Mouse (Mus musculus) adrenal gland, postnatal 36 days (tissue): ENCODE data around the gene 6820408C15Rik. TPM values are rescaled to one million over a fixed set of nuclear protein-coding genes. Genes with fewer than 3 reads are reported as not detected.
A peak's percentile ranks its signal among the peaks of the same experiment; 100 is the strongest.
"Not testable (repeated sequence)": the region's sequence is repeated elsewhere in the genome, so short reads cannot be mapped to it uniquely, and the experiment has no call there.

Source experiments
- DNase-seq, 2 experiments: peaks; one replicate each; pipeline ENCODE4 v3.0.0; 2021; ENCODE audit warnings: mixed read lengths in 1 of 2
- total RNA-seq, 2 experiments: library from RNA; stranded (reverse); gene quantifications; 2 replicates each; pipeline ENCODE4 v1.2.3; 2021

The 6820408C15Rik gene
- total RNA-seq, 2 experiments from 2014 or later, result 0.17 to 0.26 TPM

DNA sequence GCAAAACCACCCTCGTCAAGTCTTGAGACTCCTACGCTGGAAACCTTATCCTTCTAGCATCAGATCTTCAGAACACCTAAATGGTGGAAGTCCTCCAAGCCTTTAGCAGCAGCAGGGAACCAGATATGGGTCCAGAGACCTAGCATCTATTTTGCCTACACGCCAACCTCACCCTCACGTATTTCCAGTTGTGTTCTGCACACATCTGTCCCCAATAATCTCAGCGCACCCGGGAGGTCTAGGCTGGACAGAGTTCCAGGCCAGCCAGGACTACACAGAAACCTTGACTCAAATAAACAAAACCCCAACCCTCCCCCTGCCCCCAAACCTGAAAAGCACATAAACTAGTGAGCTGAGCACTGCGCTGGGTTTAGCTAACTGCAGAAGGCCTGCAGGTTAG, 3.9 kb upstream of the 6820408C15Rik start:
- DNase-seq, result no peak

DNA sequence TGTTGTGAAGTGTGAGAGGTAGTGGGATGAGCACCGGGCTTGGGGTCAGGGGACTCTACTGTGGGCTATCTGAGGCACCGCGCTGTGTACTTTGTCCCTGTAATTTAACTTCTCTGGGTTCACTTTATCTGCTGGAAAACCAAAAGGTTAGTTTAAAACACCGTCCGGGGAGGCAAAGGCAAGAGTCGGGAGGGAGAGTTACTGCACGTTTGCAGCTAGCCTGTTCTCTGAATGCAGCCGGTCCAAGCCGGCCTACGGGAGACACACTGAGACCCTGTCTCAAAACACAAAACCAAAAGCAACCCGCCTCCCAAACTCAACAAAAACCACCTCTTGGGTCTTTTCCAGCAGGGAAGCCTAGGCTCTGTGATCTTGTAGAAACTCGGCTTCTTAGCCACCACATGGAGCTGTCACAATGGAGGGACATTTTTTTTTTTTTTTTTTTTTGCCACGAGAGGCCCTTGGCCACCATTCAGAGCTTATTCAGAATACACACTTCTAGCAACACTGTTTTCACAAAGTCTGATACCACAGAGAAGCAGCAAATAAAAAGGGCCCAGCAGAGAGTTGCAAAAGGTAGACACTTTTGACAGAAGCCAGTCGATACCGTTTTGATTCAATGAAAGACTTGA, 2.7 kb upstream of the 6820408C15Rik start:
- no peak for DNase-seq

DNA sequence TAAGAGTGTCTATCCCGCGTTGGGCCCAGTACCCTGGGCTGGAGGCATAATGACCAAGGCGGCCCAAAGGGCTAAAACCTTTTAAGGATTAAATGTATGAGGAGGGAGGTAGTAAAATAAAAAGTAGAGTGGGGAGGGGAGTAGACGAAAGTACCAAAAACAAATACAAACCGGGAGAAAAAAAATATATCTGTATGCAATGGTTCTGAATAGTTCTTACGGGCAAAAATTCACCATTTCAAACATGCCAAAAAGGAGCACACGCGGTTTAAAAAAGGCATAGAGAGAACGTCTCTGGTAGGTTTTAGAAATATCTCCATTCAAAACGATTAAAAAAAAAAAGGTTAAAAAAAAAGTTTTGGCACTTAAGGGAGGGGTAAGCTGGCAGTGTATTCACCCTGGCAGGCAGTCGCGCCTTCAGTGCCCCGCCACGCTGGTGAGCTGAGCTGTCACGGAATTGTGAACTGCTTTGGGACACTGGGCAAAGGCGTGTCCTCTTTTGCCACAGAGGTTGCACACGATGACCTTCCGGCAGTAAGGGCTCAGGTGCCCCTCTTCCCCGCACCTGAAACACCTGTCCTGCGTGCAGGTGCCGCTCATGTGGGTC, 2.1 kb upstream of the 6820408C15Rik start:
- DNase-seq, result peak; percentile 27 to 32

DNA sequence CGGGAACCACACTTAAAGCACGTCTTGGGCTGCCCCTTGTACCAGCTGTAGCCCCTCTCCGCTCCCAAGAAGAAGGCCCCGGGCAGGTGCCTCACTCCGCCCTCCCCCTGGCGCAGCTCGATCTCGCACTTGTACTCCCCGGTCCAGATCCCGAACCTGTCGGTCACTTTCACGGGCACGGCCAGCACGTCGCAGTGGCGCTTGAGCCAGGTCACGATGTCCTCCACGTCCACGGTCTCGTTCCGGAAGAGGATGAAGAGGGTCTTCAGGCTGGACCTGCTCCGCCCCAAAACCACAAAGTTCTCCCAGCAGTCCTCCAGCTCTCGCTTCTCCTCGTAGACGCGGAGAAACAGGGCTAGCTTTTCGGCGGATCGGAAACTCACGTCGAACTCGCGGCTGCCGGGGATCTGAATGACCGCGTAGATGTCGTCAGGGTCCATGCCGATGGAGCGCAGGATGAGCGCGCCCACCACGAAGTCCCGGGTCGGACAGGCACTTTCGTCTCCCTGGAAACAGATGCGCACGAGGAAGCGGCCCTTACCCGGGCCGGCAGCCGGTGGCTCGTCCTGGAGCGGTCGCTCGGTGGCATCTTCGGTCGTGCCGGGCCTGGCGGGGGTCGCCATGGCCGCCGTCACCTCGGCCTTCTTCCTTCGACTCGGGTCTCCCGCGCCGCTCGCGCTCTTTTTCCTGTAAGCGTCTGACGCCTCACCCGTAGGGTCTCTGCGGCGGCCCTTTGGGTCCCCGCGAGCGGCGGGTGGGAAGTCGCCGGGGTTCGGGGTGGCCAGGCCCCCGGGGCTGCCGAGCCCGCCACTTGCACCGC, 1.4 kb upstream of the 6820408C15Rik start:
- DNase-seq, result peak; percentile 30 to 52

DNA sequence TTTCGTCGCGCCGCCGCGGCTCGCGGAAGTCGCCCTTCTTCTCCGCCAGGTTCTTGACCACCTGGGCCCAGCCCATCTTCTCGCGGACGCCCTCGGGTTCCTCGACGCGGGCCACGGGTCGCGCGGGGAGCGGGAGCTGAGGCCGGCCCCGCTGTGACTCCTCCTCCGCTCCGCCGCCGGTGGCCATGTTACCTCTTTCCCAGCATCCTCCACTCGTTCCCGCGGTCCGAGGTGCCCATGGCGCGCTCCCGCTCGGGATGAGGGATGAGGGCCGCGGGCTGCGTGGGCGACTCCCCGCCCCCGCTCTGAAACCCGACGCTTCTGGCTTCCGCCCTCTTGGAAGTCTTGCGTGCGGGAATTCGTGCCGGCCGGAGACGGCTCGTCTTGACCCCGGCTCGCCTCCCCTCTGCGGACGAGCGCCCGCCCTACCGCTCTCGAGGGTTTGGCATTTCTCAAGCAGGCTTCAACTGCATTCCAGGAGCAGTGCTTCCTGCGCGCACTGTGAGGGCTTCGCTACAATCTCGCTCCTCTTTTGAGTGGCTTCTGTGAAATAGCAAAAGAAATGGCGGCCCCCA, 709 bp upstream of the 6820408C15Rik start, which contains the start of gene Zcchc3:
Gene Zcchc3 (minus strand): TSS at position 437 of the 575 bp plus-strand sequence.
- peak; percentile 89 to 92 for DNase-seq

DNA sequence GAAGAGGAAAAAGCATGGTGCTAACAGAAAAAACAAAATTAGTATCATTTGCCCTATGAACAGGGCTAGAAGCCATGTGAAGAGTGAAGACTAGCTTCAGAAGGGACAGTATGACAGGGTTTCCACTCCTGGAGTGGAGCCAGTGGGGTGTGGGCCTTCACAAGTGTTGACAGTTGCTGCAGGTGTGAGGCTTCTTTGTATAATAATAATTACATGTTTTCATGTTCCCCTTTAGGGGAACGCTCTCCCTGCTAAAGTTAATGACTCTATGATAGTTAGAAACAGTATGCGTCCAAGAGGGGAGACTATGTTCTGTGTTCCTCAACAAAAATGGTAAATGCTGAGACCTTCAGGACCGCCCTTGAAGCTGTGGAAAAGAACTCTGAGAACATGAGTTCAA, 399 bp downstream of the 6820408C15Rik start:
- no peak for DNase-seq

DNA sequence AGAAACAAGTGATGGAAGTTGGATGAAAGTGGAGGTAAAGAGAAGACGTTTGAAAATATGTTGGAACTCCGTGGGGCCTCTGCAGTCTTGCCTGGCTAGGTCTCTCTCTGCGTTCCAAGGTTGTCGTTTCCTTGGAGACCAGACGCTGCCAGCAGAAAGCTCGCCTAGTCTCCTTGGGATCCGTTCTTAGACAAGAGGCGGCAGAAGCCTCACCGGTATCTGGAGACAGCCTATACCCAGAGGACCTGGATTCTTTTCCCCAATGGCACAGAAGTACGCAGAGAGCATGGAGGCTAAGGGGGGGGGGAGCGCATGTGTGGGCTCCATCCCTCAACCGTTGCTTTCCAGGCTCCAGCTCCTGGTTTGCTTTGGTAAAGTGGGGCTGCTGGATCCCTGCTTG, 12.1 kb downstream of the 6820408C15Rik start:
- DNase-seq, result peak; percentile 54 to 65

DNA sequence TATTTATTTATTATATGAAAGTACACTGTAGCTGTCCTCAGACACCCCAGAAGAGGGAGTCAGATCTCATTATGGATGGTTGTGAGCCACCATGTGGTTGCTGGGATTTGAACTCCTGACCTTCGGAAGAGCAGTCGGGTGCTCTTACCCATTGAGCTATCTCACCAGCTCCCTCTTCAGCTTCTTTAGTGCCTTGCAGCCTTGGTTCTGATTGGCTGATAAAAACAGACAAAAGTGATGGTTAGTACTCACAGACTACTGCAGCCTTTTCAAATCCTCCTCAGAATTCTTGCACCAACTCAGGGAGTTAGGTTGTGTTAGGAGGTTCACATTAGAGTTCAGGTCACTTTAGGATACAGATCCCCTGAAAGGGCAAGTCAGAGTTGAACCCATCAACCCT, 13.1 kb downstream of the 6820408C15Rik start:
- not testable (repeated sequence) for DNase-seq

DNA sequence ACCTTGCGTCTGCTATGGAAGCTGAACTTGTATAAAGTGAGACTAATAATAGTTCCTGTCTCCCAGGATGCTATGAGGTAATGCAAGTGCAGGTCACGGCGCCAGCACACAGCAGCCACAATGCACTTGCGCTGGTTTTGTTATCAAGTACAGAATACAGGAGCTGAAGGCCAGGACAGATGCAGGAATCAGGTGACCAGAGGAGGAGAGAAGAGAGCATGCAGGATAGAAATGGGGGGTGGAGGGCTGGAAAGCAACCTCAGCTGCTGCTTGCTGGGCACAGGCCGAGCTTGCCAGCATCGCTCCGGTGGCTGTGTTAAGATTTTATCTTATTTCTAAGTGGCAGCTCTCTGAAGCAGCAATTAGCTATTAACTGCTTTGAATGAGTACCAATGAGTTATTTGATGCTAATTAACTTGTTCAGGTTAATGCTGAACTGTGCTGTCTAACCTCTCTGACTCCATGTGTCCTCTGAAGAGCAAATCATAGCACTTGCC, 21.1 kb downstream of the 6820408C15Rik start:
- no peak for DNase-seq

DNA sequence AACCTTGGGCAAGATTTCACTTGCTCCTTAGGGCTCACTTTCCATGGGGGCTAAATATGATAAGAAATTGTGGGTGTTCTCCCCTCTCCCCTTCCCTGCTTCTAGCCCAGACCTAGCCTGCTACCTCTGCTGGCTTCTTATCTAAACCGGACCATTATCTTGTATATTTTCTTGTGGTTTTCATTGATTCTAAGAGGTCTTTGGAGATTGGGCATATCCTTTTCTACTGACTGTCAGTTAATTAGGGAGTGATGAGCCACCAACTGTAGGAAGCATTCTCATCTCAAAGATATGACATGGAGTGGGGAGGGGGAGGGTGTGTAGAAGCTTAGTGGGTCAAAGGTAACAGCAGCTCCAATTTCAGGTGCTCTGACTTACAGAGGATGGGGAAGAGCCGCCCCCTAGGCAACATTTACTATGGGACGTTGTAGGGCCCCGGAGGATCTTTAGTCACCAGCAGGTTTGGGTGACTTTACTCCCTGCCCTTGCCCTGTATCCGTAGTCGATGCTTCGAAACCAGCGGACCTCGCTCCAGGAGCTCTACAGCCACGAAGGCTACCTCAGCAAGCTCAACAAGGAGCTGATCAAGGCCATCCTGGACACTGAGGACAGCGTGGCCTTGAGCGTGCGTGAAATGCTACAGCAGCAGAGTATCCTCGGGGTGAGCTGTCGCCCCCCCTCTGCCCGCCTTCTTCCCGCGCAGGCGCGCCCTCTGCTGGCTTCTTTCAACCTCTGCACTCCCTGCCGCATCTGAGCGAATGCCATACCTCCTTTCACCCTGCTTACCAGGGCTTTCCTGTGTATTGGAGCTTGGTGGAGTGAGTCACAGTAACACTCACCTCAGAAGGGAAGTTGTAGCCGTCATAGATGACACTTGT, 21.8 kb downstream of the 6820408C15Rik start:
- DNase-seq, result peak; percentile 89 to 92

DNA sequence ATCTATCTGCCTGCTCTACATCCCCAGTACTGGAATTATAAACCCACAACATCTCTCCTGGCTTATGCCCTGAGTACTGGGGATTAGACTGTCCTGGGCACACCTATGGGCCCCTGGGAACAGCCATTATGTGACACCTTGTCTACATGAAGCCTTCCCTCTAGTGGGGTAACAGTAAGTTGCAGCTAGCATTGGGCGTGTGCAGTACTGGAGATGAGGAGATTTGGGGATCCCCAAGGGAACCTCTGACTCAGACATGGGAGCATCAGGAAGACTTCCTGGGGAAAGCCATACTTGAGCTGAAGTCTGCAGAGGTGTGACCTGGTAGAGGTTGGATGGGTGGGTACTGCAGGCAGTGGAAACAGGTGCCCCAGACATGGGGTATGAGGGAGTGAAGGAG, 23.6 kb downstream of the 6820408C15Rik start:
- DNase-seq, result no peak

DNA sequence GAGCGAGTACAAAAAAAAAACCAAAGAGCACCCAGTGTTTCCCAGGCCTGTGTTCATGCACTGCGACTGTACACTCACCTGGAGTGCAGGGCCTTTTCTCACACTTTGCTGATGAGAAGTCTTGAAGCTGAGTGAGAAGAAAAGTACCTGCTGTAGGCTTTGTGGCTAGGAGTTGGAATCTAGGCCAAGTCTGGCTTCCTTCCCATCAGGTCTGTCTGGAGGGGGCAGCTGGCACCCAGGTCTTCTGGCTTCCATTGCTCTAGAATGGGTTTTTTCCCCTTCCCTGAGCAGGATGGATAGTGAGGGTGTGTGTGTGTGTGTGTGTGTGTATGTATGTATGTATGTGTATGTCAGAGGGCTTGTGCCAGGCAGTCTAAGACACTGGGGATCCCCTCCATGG, 24.4 kb downstream of the 6820408C15Rik start:
- DNase-seq, result no peak

DNA sequence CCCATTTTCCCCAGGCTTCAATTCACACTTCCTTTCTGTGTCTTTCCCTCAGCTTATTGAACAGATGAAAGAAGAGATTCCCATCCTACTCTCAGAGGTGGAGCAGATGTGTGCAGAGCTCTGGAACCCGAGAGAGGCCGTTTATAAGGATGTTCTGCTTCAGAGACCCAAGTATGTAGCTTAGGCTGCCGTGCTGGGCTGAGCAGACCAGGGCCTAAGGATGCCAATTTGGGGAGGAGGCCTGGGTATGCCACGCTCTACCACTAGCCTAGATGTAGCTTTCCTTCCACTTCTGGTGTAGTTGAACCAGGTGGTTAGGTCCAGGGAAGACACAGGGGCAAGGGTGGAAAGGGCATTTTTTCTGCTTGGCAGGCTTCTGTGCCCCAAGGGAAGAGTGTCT, 26.9 kb downstream of the 6820408C15Rik start:
- no peak for DNase-seq

DNA sequence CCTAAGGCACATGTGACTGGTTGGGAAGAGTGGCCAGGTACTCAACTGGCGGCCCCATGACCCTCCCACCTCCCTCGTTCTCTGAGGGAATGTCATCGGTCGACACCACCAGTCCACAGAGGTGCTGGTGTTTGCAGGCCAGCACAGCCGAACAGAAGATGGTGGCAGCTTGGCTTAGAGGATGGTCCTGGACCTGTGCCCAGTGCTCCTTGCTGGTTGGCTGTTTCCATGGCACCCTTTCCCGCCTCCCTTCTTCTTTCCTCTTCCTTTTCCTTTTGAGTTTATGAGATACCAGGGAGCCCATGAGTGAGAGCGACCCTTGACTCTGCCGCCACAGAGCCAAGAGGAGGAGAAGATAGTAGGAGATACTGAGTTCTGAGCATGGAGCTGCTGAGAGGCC, 27.9 kb downstream of the 6820408C15Rik start:
- DNase-seq, result no peak

DNA sequence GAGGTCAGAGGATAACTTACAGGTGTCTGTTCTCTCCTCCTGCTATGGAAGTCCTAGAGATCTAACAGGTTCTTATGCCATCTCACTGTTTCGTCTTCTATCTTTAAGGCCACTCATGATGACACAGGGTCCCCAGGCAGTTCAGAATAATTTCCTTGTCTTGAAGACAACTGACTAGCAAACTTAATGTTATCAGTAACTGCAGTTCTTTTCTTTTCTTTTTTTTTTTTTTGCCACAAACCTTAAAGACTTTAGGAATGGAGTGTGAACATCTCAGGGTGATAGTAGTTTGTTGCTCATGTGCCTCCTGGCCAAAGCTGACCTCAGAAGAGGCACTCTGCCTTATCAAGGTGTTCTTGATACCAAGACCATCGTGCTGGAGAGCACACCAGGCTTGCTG, 31.3 kb downstream of the 6820408C15Rik start:
- DNase-seq, result no peak

DNA sequence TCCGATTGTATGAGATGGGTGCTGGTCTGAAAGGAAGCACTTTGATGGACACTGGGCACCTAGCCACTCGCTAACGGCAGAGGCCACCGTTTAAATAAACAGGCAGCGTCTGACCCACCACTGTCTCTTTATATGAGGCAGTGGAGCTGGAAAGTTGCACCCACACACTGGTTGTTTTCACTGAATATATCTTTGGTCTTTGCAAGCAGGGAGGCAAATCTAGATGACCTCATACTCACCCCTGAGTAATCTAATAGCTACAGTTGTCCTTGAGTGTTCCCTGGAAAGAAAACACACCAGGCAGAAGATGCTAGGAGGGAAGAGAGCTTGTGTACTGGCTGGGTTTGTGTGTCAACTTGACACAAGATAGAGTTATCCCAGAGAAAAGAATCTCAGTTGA, 32.1 kb downstream of the 6820408C15Rik start:
- DNase-seq, result no peak

DNA sequence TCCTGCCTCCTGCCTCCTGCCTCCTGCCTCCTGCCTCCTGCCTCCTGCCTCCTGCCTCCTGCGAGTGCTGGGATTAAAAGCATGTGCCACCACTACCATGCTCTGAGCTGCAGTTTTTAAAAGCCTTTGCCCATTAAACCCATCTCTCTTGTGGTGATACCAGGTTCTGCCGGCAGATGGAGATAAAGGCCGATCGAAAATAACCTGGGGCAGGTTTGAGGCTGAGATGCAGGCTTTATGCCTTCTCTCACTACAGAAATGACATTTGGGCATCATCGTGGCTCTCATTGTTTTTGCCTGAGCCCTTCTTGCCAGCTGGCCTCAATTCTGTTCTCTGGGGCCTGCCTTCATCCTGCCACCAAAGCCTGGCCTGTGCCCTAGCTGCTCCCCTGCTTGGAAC, 34.9 kb downstream of the 6820408C15Rik start:
- DNase-seq, result peak; percentile 62 to 66

DNA sequence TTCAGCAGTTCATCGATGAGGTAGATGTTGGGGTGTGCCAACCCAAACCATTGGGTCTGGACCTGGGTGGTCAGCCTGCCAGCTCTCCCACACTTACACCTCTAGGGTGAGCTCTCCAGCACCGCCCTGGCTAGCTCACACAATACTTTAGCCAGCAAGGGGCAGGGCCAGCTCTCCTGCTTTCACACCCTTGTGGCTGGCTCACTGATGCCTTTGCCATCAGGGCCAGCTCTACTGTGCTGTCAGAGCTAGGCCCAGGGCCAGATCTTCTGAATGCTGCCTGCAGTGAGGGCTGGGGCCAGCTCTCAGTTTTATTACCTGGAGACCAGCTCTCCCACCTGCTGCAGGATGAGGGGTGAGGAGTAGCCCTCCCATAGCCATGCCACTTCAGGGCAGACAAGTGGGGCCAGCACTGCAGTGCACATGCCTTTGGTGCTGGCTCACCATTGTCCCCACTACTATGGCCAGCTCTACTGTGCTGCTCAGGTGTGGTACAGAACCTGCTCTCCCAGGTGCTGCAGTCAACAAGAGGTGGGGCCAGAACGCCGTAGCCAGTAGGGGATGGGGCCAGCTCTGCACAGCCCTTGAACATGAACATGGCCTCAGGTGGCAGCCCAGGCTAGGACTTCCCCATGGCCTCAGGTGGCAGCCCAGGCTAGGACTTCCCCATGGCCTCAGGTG, 36.9 kb downstream of the 6820408C15Rik start:
- DNase-seq, result no peak

DNA sequence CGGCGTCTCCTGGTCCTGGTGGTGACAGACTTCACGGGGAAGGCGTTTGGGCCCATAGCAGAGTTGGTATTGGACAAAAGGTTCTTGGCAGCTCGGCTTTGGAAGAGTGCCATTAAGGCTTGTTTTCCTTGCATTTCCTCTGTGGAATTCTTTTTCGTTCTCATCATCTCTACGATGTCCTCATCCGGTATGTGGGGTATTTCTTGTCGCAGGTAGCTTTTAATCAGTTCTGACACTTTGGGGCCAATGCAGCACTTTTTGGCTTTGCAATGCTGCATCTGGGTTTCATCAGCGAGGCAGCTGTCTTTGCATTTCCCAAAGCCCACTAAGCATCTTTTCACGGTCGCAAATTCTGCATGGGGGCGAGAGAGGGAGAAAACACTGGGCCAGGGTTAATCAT, 43.9 kb downstream of the 6820408C15Rik start:
- DNase-seq, result no peak

DNA sequence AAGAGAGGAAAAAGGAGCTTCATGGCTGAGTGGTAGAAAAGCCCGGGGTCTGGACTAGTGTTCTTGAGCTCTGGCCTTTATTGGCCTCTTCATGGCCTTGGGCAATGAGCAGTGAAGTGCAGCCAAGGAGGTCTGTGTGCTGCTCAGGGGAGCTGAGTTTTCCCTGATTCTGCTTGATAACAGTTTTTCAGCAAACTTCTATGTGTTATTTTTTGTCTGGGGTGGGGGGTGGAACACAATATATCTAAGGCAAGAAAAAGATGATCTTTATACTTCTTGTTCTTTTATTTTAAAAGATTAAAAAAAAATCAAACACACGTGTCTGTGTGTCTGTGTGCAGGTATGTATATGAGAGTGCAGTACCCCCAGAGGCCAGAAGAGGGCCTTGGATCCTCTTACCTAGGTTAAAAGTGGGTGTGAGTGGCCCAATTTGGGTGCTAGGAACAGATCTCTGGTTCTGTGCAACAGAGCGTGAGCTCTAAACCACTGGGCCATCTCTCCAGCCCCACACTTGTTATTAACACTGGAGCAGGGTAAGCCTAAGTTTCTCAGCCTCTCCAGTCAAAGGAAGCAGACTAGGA, 49.3 kb downstream of the 6820408C15Rik start, which contains the start of gene Defb23:
Gene Defb23 (minus strand): TSS at position 51 of the 581 bp plus-strand sequence.
- no peak for DNase-seq
